Mouse (Mus musculus): ENCODE measurements around the gene Slc36a2.
"Not testable (repeated sequence)": the region's sequence is repeated elsewhere in the genome, so short reads cannot be mapped to it uniquely, and the experiment has no call there.

Slc36a2 gene

GRCm38 (mm10) chr11:55131946-55132345 is 52.9 kb downstream of the Slc36a2 start:
- no peak for DNase-seq (ENCODE audit: low spot score)

GRCm38 (mm10) chr11:55131077-55131742 is 53.7 kb downstream of the Slc36a2 start:
- no peak for DNase-seq (ENCODE audit: low spot score)

GRCm38 (mm10) chr11:55128411-55128810 is 56.5 kb downstream of the Slc36a2 start:
- no peak for DNase-seq (ENCODE audit: low spot score)

- DNase-seq (ENCODE audit: low spot score) = no peak
These were observed 56.9 kb downstream of the Slc36a2 start for GRCm38 (mm10) chr11:55127937-55128336.

GRCm38 (mm10) chr11:55126663-55127062 is 58.2 kb downstream of the Slc36a2 start:
- no peak for DNase-seq (ENCODE audit: low spot score)

DNA sequence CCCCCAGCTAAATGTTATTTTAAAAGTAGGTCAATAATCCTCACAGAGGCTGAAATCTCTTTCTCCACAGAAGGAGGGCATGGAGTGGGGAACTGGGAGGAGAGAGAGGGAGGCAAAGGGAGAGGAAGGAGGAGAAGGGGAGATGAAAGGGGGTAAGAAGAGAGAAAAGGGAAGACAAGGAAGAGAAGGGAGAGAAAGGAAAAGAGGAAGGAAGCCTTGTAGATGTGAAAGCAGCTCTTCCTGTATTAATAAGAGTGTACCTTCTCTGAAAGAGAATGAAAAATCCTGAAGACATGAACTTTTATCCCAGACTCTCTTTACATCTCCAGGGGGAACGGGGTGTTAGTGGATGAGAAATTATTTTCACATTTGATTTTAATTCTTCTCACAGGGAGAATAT is 63.4 kb downstream of the Slc36a2 start:
- DNase-seq (ENCODE audit: low spot score) = no peak

DNA sequence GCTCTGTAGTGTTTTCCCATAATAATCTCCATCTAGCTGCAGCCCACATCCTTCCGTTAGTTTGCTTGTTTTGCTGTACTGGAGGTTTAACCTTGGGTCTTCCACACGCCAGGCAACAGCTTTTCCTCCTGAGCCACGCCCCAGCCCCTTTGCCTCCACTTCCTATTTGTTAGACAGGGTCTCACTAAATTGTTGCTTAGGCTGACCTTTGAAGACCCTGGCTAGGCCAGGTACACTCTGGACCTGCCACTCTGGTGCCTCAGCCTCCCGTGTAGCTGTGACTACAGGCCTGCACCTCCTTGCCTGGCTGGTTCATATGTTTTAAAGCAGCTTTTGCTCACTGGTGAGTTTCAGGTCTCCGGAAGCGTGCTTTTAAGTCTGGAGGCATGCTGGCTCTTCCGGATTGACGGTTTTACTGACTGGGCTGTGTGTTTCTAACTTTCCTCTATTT is 64.0 kb downstream of the Slc36a2 start:
- no peak for DNase-seq (ENCODE audit: low spot score)

- no peak for DNase-seq (ENCODE audit: low spot score)
These were observed 64.6 kb downstream of the Slc36a2 start for GRCm38 (mm10) chr11:55120279-55120678.

DNA sequence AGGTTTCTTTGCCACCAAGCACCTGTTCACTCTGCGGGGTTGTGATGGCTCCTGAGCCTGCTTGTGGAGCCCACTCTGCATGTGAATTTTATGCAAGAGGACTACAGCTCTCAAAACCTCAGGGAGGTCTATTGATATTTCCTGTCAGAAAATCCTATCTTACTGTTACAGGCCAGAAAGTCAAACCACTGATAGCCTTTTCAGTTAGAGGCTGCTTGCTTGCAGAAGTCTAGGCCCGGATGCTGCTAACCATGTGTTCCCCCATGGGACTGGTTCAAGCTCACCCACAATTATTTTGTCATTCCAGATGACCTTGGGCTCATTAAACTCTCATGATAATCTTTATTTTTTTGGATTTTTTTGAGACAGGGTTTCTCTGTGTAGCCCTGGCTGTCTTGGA is 67.8 kb downstream of the Slc36a2 start:
- DNase-seq (ENCODE audit: low spot score) = no peak

- DNase-seq (ENCODE audit: low spot score) = no peak
These were observed 68.9 kb downstream of the Slc36a2 start for GRCm38 (mm10) chr11:55116004-55116403.

DNA sequence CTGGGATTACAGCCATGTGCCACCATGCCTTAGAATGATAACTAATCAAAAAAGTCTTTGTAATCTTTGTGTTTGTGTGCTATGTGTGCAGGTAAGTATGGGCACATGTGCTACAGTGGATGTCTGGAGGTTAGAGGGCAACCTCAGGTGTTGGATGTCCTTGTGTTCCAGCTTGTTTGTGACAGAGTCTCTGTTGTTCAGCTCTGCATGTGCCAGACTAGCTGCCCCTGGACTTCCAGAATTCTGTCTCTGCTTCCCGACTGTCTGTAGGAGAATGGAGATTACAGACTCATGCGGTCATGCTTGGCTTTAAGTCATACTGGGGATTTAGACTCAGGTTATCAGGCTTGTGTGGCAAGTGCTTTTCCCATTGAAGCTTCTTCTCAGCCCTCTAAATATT is 70.6 kb downstream of the Slc36a2 start:
- no peak for DNase-seq (ENCODE audit: low spot score)

- not testable (repeated sequence) for DNase-seq (ENCODE audit: low spot score)
These were observed 71.0 kb downstream of the Slc36a2 start for GRCm38 (mm10) chr11:55113861-55114250.

- DNase-seq (ENCODE audit: low spot score) = no peak
These were observed 71.5 kb downstream of the Slc36a2 start for GRCm38 (mm10) chr11:55113209-55113860.

DNA sequence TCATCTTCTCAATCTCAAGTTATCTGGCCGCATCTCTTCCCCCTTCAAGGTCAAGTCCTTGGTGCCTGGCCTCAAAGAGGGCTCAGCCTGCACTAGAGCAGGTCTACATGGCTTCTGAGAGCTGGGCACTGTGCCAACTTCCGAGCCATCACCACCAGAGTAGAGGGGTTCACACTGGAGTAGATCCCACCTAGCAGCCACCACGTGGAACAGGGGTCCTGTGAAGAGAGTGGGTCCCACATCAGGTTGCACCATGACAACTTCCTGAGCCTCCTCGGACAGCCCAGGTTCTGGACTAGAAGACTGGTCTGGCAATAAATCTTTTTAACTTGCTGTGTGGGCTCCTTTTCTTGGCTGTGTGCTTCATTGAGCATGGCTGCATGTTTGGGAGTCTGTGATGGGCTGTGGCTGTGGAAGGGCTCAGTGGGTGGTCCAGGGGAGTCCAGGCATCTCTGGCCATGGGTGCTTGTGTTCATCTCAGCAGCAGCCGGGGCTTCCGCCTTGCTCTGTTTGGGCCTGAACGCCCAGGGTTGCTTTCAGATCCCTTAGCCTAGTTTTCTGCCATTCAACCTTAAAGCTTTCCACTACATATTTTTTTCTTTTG is 74.2 kb downstream of the Slc36a2 start:
- DNase-seq (ENCODE audit: low spot score) = no peak

GRCm38 (mm10) chr11:55109521-55110300 is 75.2 kb downstream of the Slc36a2 start:
- DNase-seq (ENCODE audit: low spot score) = no peak
